Mouse (Mus musculus) lung, postnatal 0 days (tissue): ENCODE measurements around the gene Mybpc2.

Source experiments
- CTCF ChIP-seq: IDR thresholded peaks from 2 replicates; pipeline ENCODE4 v1.5.1; 2016; ENCODE audit warnings: antibody characterized with exemption, mild to moderate bottlenecking
- EP300 ChIP-seq: IDR thresholded peaks from 2 replicates; pipeline ENCODE4 v1.6.1; 2016; ENCODE audit warnings: antibody characterized with exemption, mild to moderate bottlenecking, control low read depth

GRCm38 (mm10) chr7:44548497-44549087 is 24.1 kb upstream of the Mybpc2 start, which contains the start of gene Pold1:
- TF ChIP-seq CTCF, result peak; percentile 98
- no peak for TF ChIP-seq EP300
